Mouse (Mus musculus) kidney, embryonic 16.5 days (tissue): ENCODE measurements at regions not wholly inside any gene's neighbourhood (a gene's known extent, or its start where the extent isn't known, plus 50 kb on each side); places are given as distances from the start of the nearest gene placed in this dataset.

Source experiments
- ATAC-seq: fragments of 200-750 bp; cut with Nextera tagmentation; 2 replicates; pipeline ENCODE4 v1.8.0; 2017; ENCODE audit warnings: moderate TSS enrichment; ENCODE audit not compliant: low FRiP score, low TSS enrichment
- H3K27ac ChIP-seq: fragments of 300-500 bp; sonication (generic); 2 replicates; pipeline ENCODE4 v1.5.1; 2014; ENCODE audit warnings: low read length
- H3K27me3 ChIP-seq: fragments of 300-500 bp; sonication (generic); 2 replicates; pipeline ENCODE4 v1.6.1; 2014; ENCODE audit warnings: low read length, control low read depth, mixed read lengths; ENCODE audit not compliant: insufficient read depth
- H3K36me3 ChIP-seq: fragments of 300-500 bp; sonication (generic); 2 replicates; pipeline ENCODE4 v1.6.1; 2014; ENCODE audit warnings: low read length, control low read depth, mixed read lengths; ENCODE audit not compliant: insufficient read depth
- H3K4me1 ChIP-seq: fragments of 300-500 bp; sonication (generic); 2 replicates; pipeline ENCODE4 v1.6.1; 2014; ENCODE audit warnings: low read length, control low read depth, mixed read lengths; ENCODE audit not compliant: insufficient read depth
- H3K4me2 ChIP-seq: fragments of 300-500 bp; sonication (generic); replicated peaks from 2 replicates; pipeline ENCODE4 v1.6.1; 2014; ENCODE audit warnings: low read depth, low read length
- H3K4me3 ChIP-seq: fragments of 300-500 bp; sonication (generic); 2 replicates; pipeline ENCODE4 v1.5.1; 2014; ENCODE audit warnings: mild to moderate bottlenecking, low read length
- H3K9ac ChIP-seq: fragments of 300-500 bp; sonication (generic); replicated peaks from 2 replicates; pipeline ENCODE4 v1.6.1; 2014; ENCODE audit warnings: low read length
- H3K9me3 ChIP-seq: fragments of 300-500 bp; sonication (generic); 2 replicates; pipeline ENCODE4 v1.6.1; 2016; ENCODE audit warnings: low read length, control low read depth
- WGBS: fragments of 180-500 bp; shearing (Covaris S2); extraction: QIAGEN DNeasy Blood & Tissue Kit; methylation state at CpG from one replicate; pipeline ENCODE4 v1.1.7; 2014; 5-methylcytosine and 5-hydroxymethylcytosine counted together

DNA sequence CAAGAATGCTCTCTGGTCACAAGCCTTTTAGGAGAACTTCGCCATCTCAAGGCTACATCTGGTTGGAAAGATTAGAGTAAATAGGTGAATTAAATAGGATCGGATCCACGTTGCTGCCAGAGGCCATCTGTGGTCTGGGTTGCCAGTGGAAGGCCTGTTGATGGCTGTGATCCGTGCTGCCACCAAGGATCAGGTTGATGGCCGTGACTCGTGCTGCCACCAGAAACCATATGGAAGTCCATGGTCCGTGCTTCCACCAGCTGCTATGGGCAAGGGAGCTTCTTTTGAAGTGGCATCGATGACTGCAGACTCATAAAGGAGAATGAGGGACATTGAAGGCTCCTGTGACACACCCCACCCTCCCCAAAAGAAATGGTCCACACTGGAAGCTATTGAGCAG, 79.6 kb downstream of the Atp1a1 start:
- Histone ChIP-seq H3K4me2 (no peak overlapping the region), H3K27me3 (no peaks in the 10 kb centered on the region), H3K4me3 (no peak overlapping the region), H3K36me3 (no peaks in the 10 kb centered on the region), H3K9ac (no peak overlapping the region), H3K9me3 (no peaks in the 10 kb centered on the region), H3K4me1 (peaks cover 23% of the 10 kb centered on the region; the same call in 1 of the 2 replicates), H3K27ac (no peak overlapping the region)
- ATAC-seq = no peak
- 84% methylated on average over 8 of the region's 8 CpGs for WGBS

DNA sequence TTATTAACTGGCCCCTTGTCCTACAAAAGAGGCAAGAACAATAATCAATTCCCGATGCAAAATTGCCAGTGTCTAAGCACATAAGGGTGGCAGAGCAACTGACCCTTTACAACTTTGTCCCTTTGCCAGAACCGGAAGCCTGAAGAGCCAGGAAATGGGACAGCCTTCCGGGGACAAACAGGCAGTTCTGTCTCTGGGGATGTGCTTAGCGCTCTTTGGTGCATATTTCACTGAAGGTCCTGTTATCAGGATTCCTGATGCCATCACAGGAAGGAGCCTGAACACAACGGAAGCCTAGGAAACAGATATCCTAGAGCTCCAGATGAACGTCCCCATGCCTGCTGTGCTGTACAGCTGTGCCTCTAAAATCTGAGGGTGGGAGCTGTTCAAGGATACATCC, 80.0 kb downstream of the Atp1a1 start:
- H3K4me2 ChIP-seq = no peak overlapping the region
- no peaks in the 10 kb centered on the region for H3K36me3 ChIP-seq
- 49% methylated on average over 6 of the region's 6 CpGs for WGBS
- H3K27ac ChIP-seq = no peak overlapping the region
- ATAC-seq = no peak
- H3K9ac ChIP-seq = no peak overlapping the region
- H3K4me3 ChIP-seq = no peak overlapping the region
- H3K27me3 ChIP-seq = no peaks in the 10 kb centered on the region
- H3K9me3 ChIP-seq = no peaks in the 10 kb centered on the region
- peaks cover 26% of the 10 kb centered on the region for H3K4me1 ChIP-seq

DNA sequence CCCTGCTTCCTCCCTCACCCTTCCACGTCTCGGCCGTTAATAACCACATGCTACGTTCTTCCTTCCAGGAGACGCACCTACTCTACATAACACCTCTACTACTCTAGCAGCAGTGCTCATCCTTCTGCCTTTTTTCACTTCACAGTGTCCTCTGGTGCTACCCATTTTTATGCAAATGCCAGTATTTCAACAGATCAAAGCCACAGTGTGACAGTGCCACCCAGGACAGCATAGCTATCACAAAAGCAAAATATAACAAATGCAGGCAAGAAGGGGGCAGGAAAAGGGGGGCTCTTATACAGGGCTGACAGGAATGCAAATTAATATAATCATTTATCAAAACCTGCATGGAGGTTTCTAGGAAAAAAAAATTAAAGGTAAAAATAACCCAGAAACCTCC, 81.2 kb downstream of the Atp1a1 start:
- Histone ChIP-seq H3K4me2 (no peak overlapping the region), H3K4me1 (peaks cover 26% of the 10 kb centered on the region), H3K4me3 (no peak overlapping the region), H3K9ac (no peak overlapping the region), H3K27me3 (no peaks in the 10 kb centered on the region), H3K36me3 (no peaks in the 10 kb centered on the region), H3K9me3 (no peaks in the 10 kb centered on the region), H3K27ac (no peak overlapping the region)
- ATAC-seq = no peak
- WGBS = 82% methylated on average over 5 of the region's 5 CpGs

DNA sequence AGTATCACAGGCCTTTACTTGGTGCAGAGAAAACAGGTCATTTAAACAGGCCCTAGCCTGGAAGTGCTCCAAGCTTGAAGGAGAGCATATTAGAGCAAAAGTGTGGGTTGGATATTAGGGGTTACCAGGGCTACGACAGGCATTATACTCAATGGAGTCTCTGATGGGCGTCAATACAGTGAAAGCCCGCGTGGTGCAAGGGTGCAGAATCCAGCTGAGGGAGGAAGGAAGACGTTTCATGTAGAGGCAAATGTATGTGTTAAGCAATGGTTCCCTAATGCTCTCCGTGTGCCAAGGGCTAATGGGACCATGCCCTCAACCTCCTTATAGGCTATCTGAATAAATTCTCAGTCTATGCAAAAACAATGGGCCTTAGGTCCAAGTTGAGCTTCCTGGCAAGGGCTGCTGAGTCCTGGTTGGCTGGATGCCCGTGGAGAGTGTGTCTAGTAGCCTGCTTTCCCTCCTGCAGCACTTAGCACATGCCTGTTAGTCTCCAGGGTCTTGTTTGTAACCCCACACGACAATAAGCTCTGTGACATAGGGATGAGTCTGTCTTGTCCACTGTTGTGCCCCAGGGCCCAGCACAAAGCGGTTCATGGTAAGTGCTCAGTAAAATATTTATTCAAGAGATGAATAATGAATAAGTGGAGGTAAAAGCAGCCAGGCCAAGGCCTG, 82.1 kb downstream of the Atp1a1 start:
- no peaks in the 10 kb centered on the region for H3K36me3 ChIP-seq
- no peak overlapping the region for H3K4me2 ChIP-seq
- no peak overlapping the region for H3K27ac ChIP-seq
- H3K4me1 ChIP-seq = peaks cover 26% of the 10 kb centered on the region
- WGBS = 69% methylated on average over 9 of the region's 9 CpGs
- no peak overlapping the region for H3K9ac ChIP-seq
- ATAC-seq = no peak
- H3K27me3 ChIP-seq = no peaks in the 10 kb centered on the region
- no peaks in the 10 kb centered on the region for H3K9me3 ChIP-seq
- no peak overlapping the region for H3K4me3 ChIP-seq

DNA sequence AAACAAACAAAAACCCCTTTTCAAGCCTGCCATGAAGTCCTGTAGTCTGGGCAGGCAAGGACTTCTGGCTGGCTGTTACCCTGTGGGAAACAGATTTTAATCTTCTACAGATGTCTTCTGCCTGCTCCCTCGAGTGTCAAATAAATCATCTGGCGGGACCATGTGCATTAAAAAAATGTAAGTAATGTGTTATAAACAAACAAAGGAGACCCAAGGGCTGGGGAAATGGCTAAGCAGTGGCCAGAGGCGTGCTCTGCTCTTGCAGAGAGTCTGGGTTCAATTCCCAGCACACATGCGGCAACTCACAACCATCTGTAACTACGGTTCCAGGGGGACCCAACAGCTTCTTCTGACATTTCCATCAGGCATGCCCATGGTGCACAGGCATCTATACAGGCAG, 83.3 kb downstream of the Atp1a1 start:
- Histone ChIP-seq H3K4me3 (no peak overlapping the region), H3K36me3 (no peaks in the 10 kb centered on the region), H3K9me3 (no peaks in the 10 kb centered on the region), H3K4me1 (peaks cover 34% of the 10 kb centered on the region), H3K27ac (peak overlapping the region; percentile 41; the same call in 1 of the 2 replicates), H3K9ac (no peak overlapping the region), H3K27me3 (no peaks in the 10 kb centered on the region), H3K4me2 (no peak overlapping the region)
- no peak for ATAC-seq
- 67% methylated on average over 5 of the region's 5 CpGs for WGBS

DNA sequence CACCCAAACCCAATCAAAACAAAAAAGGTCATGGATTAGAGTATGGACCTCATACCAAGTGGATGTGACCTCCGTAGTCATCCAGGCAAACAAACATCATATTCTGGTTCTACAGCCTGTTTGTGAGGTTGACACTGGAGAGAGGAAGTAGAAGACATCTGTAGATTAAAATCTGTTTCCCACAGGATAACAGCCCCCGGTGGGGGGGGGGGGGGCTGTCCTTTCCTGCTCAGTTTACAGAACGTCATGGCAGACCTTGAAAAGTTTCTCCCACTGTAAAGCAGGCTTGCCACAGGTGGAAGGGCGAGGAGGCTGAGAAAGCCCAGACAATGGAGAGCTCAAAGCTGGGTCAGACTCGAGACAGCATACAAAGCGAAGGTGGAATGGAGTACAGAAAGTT, 84.4 kb downstream of the Atp1a1 start:
- Histone ChIP-seq H3K4me2 (no peak overlapping the region), H3K27me3 (no peaks in the 10 kb centered on the region), H3K9ac (no peak overlapping the region), H3K9me3 (no peaks in the 10 kb centered on the region), H3K27ac (peak overlapping the region; percentile 95; the same call in 1 of the 2 replicates), H3K4me1 (peaks cover 44% of the 10 kb centered on the region), H3K4me3 (no peak overlapping the region), H3K36me3 (no peaks in the 10 kb centered on the region)
- 66% methylated on average over 6 of the region's 6 CpGs for WGBS
- ATAC-seq = no peak

DNA sequence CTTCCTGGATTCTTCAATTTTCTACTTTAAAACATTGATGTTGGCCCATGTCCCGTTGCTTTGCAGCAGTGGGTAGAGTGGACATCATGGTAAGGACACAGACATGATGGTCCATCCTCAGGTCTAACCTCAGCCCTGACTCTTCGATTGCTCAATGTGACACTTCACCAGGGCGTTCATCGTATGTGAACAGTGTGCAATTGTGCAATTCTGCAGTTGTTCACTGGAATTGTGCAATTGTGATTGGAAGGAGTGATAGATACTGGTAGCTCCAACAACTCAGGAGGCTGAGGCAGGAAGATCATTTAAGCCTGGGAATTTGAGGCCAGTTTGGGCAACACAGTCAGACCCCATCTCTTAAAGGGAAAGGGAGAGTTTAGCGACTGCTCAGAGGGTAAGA, 84.9 kb downstream of the Atp1a1 start:
- no peak overlapping the region for H3K4me3 ChIP-seq
- no peaks in the 10 kb centered on the region for H3K36me3 ChIP-seq
- no peak for ATAC-seq
- peak overlapping the region; percentile 95 for H3K27ac ChIP-seq
- no peak overlapping the region for H3K9ac ChIP-seq
- 86% methylated on average over 5 of the region's 5 CpGs for whole genome bisulfite sequencing
- no peaks in the 10 kb centered on the region for H3K27me3 ChIP-seq
- no peak overlapping the region for H3K4me2 ChIP-seq
- H3K9me3 ChIP-seq = no peaks in the 10 kb centered on the region
- H3K4me1 ChIP-seq = peaks cover 46% of the 10 kb centered on the region

DNA sequence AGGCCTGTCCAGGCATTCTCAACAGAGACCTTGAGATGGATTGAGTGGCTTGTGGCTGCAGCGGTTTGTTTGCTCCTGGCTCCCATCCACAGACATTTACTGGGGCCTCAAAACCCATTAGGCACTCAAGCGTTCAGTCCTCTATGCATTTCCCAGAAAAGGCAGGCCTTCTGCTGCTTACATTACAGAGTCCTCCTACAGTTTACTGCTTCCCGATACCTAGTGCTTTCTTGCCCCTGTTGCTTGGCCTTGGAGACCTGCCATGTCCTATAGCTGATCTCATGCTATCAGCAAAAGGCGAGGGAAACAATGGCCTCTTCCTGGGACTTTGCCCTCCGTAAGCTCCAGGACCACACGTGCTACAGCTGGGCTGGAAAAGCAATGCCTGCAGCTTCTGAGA, 85.7 kb downstream of the Atp1a1 start:
- no peaks in the 10 kb centered on the region for H3K36me3 ChIP-seq
- peaks cover 53% of the 10 kb centered on the region for H3K4me1 ChIP-seq
- H3K27me3 ChIP-seq = no peaks in the 10 kb centered on the region
- H3K4me2 ChIP-seq = no peak overlapping the region
- no peak for ATAC-seq
- WGBS = 26% methylated on average over 6 of the region's 6 CpGs
- H3K9ac ChIP-seq = no peak overlapping the region; the same call in 1 of the 2 replicates
- peak overlapping the region; percentile 95 for H3K27ac ChIP-seq
- H3K9me3 ChIP-seq = no peaks in the 10 kb centered on the region
- H3K4me3 ChIP-seq = no peak overlapping the region

DNA sequence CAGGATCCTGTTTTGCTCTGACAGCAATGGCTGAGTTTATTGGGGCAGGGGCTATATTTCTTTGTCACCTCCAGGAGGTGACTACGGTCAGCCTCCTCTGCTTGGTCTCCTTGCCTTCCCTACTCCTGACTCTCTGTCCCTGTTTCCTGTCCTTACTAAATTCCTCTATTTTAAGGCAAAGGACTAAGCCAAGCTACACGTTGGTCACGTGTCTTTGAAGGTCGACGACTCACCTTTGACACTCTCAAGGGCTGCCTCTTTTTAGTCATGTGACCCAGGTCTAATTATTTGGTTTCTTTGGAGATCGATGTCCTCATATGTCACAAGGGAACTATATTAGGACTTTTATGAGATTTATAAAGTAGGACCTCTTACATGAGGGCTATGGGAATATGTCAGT, 86.9 kb downstream of the Atp1a1 start:
- H3K4me3 ChIP-seq = no peak overlapping the region
- H3K27ac ChIP-seq = peak overlapping the region; percentile 95
- peaks cover 65% of the 10 kb centered on the region for H3K4me1 ChIP-seq
- no peak overlapping the region for H3K4me2 ChIP-seq
- no peaks in the 10 kb centered on the region for H3K36me3 ChIP-seq
- 0 out of 2 replicates have a peak overlapping the region, but pooled peaks have one; percentile 29 for H3K9ac ChIP-seq
- no peaks in the 10 kb centered on the region for H3K27me3 ChIP-seq
- no peaks in the 10 kb centered on the region for H3K9me3 ChIP-seq
- 66% methylated on average over 6 of the region's 6 CpGs for WGBS
- ATAC-seq = no peak

DNA sequence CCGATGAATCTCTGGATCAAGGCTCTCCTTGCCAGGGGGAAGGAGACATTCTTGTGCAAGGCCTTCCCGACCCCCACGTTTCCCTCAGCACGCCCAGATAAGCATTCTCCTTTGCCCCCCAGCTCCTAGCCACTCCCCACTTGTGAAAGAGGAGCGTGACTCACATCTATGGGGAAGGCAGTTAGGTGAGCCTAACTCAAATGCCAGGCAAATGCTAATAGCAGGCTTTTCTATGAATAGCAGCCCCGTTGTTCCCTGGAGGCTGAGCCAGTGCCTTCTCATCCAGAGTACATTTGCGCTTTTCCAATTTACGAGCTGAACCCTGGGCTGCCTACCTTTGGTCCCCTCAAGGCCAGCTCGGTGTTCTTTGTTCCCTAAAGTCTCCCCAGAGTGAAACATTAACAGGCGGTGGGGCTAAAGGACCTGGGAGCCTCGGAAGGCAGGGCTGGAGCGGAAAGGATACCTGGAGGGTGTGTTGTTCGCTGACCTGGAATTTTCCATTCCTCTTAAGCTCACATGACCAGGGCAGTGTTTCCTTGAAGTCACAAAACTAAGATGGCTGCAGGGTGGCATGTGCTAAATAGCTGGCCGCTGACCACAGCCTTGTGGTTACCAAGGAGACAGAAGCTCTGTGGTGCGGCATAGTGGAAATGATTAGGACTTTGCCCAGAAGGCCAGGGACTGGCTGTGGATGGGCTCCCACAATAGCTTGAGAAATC, 87.5 kb downstream of the Atp1a1 start:
- Histone ChIP-seq H3K27me3 (no peaks in the 10 kb centered on the region), H3K4me3 (no peak overlapping the region), H3K4me2 (no peak overlapping the region), H3K36me3 (no peaks in the 10 kb centered on the region), H3K27ac (peak overlapping the region; percentile 95), H3K9me3 (no peaks in the 10 kb centered on the region), H3K9ac (peak overlapping the region; percentile 29), H3K4me1 (peaks cover 65% of the 10 kb centered on the region)
- WGBS = 47% methylated on average over 15 of the region's 15 CpGs
- ATAC-seq = peak; percentile 78
